Mouse (Mus musculus) liver, postnatal 0 days (tissue): Measurements from ENCODE around the gene Adamts17. TPM values are rescaled to one million over a fixed set of nuclear protein-coding genes. Genes with fewer than 3 reads are reported as not detected.

ENCODE experiments used
- ATAC-seq: fragments of 200-750 bp; cut with Nextera tagmentation; 2 replicates; pipeline ENCODE4 v1.8.0; 2017; ENCODE audit warnings: mild to moderate bottlenecking, moderate library complexity
- DNase-seq: peaks from one replicate; pipeline ENCODE4 v3.0.0-alpha.2; 2016
- H3K27ac ChIP-seq: fragments of 300-500 bp; sonication (generic); 2 replicates; pipeline ENCODE4 v1.5.1; 2014; ENCODE audit warnings: antibody characterized with exemption, moderate library complexity, mild to moderate bottlenecking, low read depth
- H3K27me3 ChIP-seq: fragments of 300-500 bp; sonication (generic); 2 replicates; pipeline ENCODE4 v1.6.1; 2014; ENCODE audit warnings: low read length, control low read depth, mixed read lengths; ENCODE audit not compliant: insufficient read depth
- H3K36me3 ChIP-seq: fragments of 300-500 bp; sonication (generic); replicated peaks from 2 replicates; pipeline ENCODE4 v1.6.1; 2014; ENCODE audit warnings: mild to moderate bottlenecking, control low read depth, low read length, moderate library complexity, mixed read lengths; ENCODE audit not compliant: insufficient read depth
- H3K4me1 ChIP-seq: fragments of 300-500 bp; sonication (generic); 2 replicates; pipeline ENCODE4 v1.6.1; 2014; ENCODE audit warnings: antibody characterized with exemption, mild to moderate bottlenecking, control low read depth; ENCODE audit not compliant: insufficient read depth
- H3K4me2 ChIP-seq: fragments of 300-500 bp; sonication (generic); 2 replicates; pipeline ENCODE4 v1.6.1; 2014; ENCODE audit warnings: low read depth, mild to moderate bottlenecking, low read length, moderate library complexity, mixed read lengths
- H3K4me3 ChIP-seq: fragments of 300-500 bp; sonication (generic); 2 replicates; pipeline ENCODE4 v1.5.1; 2014; ENCODE audit warnings: low read depth, low read length
- H3K9ac ChIP-seq: fragments of 300-500 bp; sonication (generic); replicated peaks from 2 replicates; pipeline ENCODE4 v1.6.1; 2014; ENCODE audit warnings: mild to moderate bottlenecking, moderate library complexity
- H3K9me3 ChIP-seq: fragments of 300-500 bp; sonication (generic); 2 replicates; pipeline ENCODE4 v1.6.1; 2016; ENCODE audit warnings: mild to moderate bottlenecking, control low read depth, low read length, mixed read lengths
- CTCF ChIP-seq: sonication (generic); IDR thresholded peaks from 2 replicates; pipeline ENCODE4 v1.5.1; 2016; ENCODE audit warnings: antibody characterized with exemption, low read depth
- EP300 ChIP-seq: IDR thresholded peaks from 2 replicates; pipeline ENCODE4 v1.6.1; 2016; ENCODE audit warnings: antibody characterized with exemption, low read depth, mild to moderate bottlenecking
- WGBS: fragments of 180-500 bp; shearing (Covaris S2); extraction: QIAGEN DNeasy Blood & Tissue Kit; methylation state at CpG from one replicate; pipeline ENCODE4 v1.1.7; 2014; ENCODE audit not compliant: insufficient replicate concordance; 5-methylcytosine and 5-hydroxymethylcytosine counted together
- polyA plus RNA-seq: library from polyadenylated mRNA; unstranded; fragments of >200 nt; fragmentation: Nextera tagmentation; extraction: Ambion mirVana; gene quantifications from 2 replicates; pipeline ENCODE4 v1.2.1, GENCODE M21; 2015

Gene Adamts17
- polyA plus RNA-seq, 1 experiment from 2014 or later: 0.05 TPM

DNA sequence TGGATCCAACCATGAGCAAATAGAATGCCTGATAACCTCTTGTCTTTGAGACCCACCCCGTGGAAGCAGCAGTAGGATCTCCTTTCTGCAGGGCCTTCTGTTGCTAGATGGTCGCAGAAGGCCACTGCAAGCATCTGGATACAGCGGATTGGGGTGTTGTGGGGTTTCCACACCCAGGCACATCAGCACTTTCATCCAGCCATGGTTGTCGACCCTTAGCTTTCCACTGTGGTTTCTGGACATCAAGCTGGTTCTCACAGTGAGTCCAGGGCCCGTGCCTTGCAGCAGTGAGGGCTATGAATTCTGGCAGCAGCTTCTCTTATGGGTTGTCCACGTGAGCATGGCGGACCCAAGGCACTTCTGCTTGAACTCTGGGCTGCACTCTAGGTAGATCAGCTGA is 118.2 kb downstream of the Adamts17 start:
- H3K27ac ChIP-seq: no peak overlapping the region
- H3K36me3 ChIP-seq: no peaks in the 10 kb centered on the region
- no peaks in the 10 kb centered on the region for H3K9me3 ChIP-seq
- H3K9ac ChIP-seq: no peak overlapping the region
- peaks cover 3% of the 10 kb centered on the region; the same call in 1 of the 2 replicates for H3K4me1 ChIP-seq
- DNase-seq (no peak), ATAC-seq (no peak)
- TF ChIP-seq EP300: no peak
- no peak for TF ChIP-seq CTCF
- WGBS: 77% methylated on average over 7 of the region's 7 CpGs
- no peak overlapping the region for H3K4me2 ChIP-seq
- H3K4me3 ChIP-seq: no peak overlapping the region
- no peaks in the 10 kb centered on the region for H3K27me3 ChIP-seq

DNA sequence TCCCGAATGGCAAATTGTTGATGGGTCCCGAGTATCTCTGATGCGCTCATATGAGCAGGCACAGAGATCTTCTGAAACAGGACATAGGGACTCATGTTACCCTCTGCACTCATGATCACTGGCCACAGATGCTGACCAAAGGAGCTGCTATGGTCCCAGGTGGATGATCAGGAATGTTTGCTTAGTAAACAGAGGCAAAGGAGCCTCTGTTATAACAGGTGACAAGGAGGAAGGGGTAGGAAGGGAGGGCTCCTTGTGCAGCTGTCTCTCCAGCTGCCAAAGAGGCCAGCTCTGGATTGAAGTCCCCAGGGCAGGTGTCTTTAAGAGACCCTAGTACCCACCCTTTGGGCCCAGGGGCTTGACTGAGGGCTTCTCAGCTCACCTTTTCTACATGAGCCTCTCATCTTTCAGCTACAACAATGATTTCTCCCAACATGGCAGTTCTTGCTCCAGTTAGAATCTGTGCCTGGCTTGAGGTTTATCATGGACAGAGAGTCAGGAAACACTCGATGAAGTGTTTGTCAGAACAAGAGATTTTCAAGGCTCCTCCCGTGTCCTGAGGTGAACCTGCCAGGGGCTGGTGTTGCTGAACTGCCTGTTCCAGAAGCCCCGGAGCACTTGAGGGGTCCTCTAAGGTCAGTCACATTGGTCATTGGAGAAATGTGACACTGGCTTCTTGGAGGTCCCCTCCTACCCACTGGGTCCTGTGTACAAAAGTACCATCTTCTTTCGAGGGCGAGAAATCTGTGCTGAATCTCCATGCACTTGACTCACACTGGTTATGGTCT is 120.9 kb downstream of the Adamts17 start:
- Histone ChIP-seq H3K9me3 (no peaks in the 10 kb centered on the region), H3K4me1 (no peaks in the 10 kb centered on the region), H3K4me3 (no peak overlapping the region), H3K27me3 (no peaks in the 10 kb centered on the region), H3K9ac (no peak overlapping the region), H3K4me2 (no peak overlapping the region), H3K27ac (no peak overlapping the region), H3K36me3 (no peaks in the 10 kb centered on the region)
- TF ChIP-seq CTCF (no peak), EP300 (no peak)
- 67% methylated on average over 8 of the region's 8 CpGs for WGBS
- DNase-seq (no peak), ATAC-seq (no peak)

DNA sequence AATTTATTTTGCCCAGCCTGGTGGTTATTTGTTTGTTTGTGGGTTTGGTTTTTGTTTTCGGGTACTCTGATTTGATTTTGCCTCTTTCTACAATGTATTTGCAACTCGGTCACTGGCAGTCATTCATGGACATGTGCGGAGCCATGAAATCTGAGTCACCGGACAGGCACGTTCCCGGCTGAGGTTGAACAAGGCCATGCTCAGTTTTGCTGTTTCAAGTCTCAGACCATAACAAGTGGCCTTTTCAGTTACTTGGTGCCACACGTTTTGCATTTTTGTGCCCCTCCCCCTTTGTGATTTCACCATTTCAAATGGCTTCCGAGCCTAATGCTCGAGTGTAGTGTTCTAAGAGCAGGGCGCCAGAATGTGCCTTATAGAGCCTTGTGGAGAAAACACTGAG is 123.2 kb downstream of the Adamts17 start:
- DNase-seq (no peak), ATAC-seq (no peak)
- Histone ChIP-seq H3K9me3 (no peaks in the 10 kb centered on the region), H3K27me3 (no peaks in the 10 kb centered on the region), H3K27ac (no peak overlapping the region), H3K4me1 (no peaks in the 10 kb centered on the region), H3K4me2 (no peak overlapping the region), H3K4me3 (no peak overlapping the region), H3K36me3 (no peaks in the 10 kb centered on the region), H3K9ac (no peak overlapping the region)
- WGBS: 84% methylated on average over 10 of the region's 10 CpGs
- TF ChIP-seq EP300 (no peak), CTCF (no peak)

DNA sequence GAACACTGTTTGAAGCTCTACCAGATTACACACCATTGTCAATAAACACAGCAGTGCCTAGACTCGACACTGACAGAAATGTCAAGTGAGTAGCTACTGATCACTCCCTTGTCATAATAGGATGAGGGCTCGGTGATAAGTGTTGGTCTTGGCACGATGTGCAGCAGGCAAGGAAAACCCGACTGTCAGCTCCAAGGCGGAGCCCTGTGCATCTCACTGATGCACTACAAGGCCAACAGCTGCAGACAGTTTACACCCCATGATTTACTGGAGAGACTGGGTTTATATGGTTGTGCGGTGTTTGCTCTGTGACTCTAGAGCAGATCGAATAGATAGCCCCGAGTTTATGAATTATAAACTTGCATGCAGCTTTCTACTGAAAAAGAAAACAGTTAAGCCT is 124.0 kb downstream of the Adamts17 start:
- DNase-seq (no peak), ATAC-seq (no peak)
- Histone ChIP-seq H3K4me3 (no peak overlapping the region), H3K27ac (no peak overlapping the region), H3K27me3 (no peaks in the 10 kb centered on the region), H3K9me3 (no peaks in the 10 kb centered on the region), H3K4me1 (no peaks in the 10 kb centered on the region), H3K4me2 (no peak overlapping the region), H3K36me3 (no peaks in the 10 kb centered on the region), H3K9ac (no peak overlapping the region)
- WGBS: 70% methylated on average over 8 of the region's 8 CpGs
- TF ChIP-seq CTCF (no peak), EP300 (no peak)

DNA sequence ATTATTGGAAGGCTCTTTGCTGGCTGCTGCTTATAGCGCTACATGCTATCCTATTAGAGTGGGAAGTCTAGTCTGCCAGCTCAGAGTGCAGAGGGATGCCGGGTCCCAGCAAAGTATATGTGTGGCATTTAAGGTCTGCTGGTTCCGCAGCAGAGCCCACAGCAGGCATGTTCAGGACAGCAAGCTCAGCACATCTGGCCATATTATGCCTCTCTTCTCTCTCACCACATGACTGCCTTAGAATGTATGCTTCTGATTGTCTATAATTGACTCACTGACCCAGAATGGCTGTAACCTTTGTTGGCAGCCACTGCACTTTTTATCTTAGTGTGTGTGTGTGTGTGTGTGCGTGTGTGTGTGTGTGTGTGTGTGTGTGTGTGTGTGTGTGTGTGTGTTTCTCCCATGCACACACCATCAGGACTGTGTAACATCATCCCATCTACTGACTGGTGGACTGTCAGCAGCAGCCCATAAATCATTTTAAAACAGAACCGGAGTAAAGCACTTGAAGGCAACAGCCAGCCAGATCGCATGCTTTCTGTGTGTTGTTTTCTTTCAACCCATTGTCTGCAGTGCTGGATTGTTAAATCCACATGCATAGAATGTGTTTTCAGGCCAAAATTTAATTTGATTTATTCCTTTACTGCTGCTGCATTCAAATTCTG is 127.1 kb downstream of the Adamts17 start:
- no peaks in the 10 kb centered on the region; the same call in 1 of the 2 replicates for H3K4me1 ChIP-seq
- H3K36me3 ChIP-seq: no peaks in the 10 kb centered on the region
- TF ChIP-seq EP300 (no peak), CTCF (no peak)
- no peak overlapping the region for H3K4me3 ChIP-seq
- no peak overlapping the region for H3K27ac ChIP-seq
- H3K4me2 ChIP-seq: no peak overlapping the region
- DNase-seq (no peak), ATAC-seq (no peak)
- no peak overlapping the region for H3K9ac ChIP-seq
- no peaks in the 10 kb centered on the region for H3K9me3 ChIP-seq
- whole genome bisulfite sequencing: 66% methylated on average over 6 of the region's 6 CpGs
- no peaks in the 10 kb centered on the region for H3K27me3 ChIP-seq

DNA sequence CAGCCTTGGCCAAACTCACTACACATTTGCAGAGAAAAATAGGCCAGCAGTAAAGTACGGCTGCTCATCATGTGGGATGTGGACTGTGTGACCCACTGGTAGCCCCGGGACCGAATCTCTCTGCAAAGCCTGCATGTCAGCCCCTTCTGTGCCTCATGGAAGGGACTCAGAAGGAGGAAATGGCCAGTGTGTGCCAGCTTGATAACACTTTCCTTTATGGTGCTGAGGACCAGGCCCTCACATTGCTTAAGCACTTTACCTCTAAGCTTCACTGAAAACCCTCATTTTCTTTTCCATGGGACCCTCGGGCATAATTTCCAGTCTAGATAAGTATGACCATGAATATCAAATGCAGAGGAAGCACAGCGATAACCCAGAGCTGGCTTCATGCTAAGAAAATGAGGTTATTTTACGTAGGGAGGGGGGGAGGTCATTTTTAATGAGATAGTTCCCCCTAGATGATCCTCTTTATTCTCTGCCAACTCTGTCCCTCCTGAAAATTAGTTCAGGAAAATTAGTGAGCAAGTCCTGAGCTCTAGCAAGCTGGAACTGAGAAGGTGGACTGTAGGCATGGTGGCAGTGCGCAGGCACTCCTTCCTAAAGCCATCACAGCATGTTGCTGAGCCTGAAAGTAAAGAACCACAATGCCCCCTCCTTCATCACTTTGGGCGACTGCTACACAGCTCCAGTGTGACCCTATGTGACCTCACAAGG is 127.8 kb downstream of the Adamts17 start:
- Histone ChIP-seq H3K9me3 (no peaks in the 10 kb centered on the region), H3K27ac (no peak overlapping the region), H3K4me3 (no peak overlapping the region), H3K27me3 (no peaks in the 10 kb centered on the region), H3K4me1 (no peaks in the 10 kb centered on the region; the same call in 1 of the 2 replicates), H3K4me2 (no peak overlapping the region), H3K9ac (no peak overlapping the region), H3K36me3 (no peaks in the 10 kb centered on the region)
- DNase-seq (no peak), ATAC-seq (no peak)
- no peak for TF ChIP-seq CTCF
- no peak for TF ChIP-seq EP300
- 46% methylated on average over 8 of the region's 8 CpGs for WGBS
